ENCODE assay signal across 10 mouse cellular contexts in genomic region chr7:49261941-49262511, GRCm38 (mm10).
DNase-seq lines count a peak whose midpoint lies in the region; ATAC-seq and TF ChIP-seq lines count a peak whose summit lies in the region.
"Had no signal": no experiment of that assay in that cellular context is flagged by ENCODE, and none has a peak within 500 bp of the region (broad histone marks: within the 10 kb centered on the region; RNA-seq: fewer than 3 reads in every experiment).

No protein-coding gene starts in this region.

- H3K27me3 ChIP-seq in forebrain, embryonic 15.5 days: no peaks in the 10 kb centered on the region
- H3K27me3 ChIP-seq in forebrain, embryonic 10.5 days (ENCODE audit: poor library complexity, severe bottlenecking): no peaks in the 10 kb centered on the region
- no peaks in the 10 kb centered on the region for H3K27me3 ChIP-seq in heart, postnatal 0 days (ENCODE audit: control insufficient read depth, insufficient read depth, low read length)
- H3K27me3 ChIP-seq in kidney, adult 2 months (replicated peaks; ENCODE audit: control insufficient read depth, insufficient read depth, low read length): no peaks in the 10 kb centered on the region
- H3K27me3 ChIP-seq: limb, embryonic 12.5 days had no signal

- no peak overlapping the region for H3K4me3 ChIP-seq in forebrain, embryonic 15.5 days
- no peak overlapping the region for H3K4me3 ChIP-seq in forebrain, embryonic 10.5 days
- H3K4me3 ChIP-seq in heart, postnatal 0 days (ENCODE audit: low read depth, low read length): no peak overlapping the region
- no peak overlapping the region for H3K4me3 ChIP-seq in kidney, adult 2 months (ENCODE audit: insufficient read depth, low read depth, low read length)
- H3K4me3 ChIP-seq: limb, embryonic 12.5 days; megakaryocyte, embryonic 14.5 days had no signal

- no peak overlapping the region for H3K9ac ChIP-seq in forebrain, embryonic 15.5 days (replicated peaks)
- H3K9ac ChIP-seq in heart, postnatal 0 days (replicated peaks; ENCODE audit: low read depth, low read length): no peak overlapping the region
- H3K9ac ChIP-seq: limb, embryonic 12.5 days had no signal

- 57% methylated on average over 13 of the region's 13 CpGs for WGBS in forebrain, embryonic 15.5 days
- 75% methylated on average over 13 of the region's 13 CpGs for whole genome bisulfite sequencing in forebrain, embryonic 10.5 days
- WGBS in heart, postnatal 0 days: 29% methylated on average over 13 of the region's 13 CpGs
- WGBS in kidney, adult 2 months: 72% methylated on average over 13 of the region's 13 CpGs

- no peaks in the 10 kb centered on the region for H3K9me3 ChIP-seq in forebrain, embryonic 15.5 days
- no peaks in the 10 kb centered on the region for H3K9me3 ChIP-seq in forebrain, embryonic 10.5 days
- H3K9me3 ChIP-seq in heart, postnatal 0 days (replicated peaks; ENCODE audit: control insufficient read depth, low read length): no peaks in the 10 kb centered on the region
- H3K9me3 ChIP-seq: limb, embryonic 12.5 days; megakaryocyte, embryonic 14.5 days had no signal

- no peak for TF ChIP-seq POLR2A in kidney, adult 2 months (IDR thresholded peaks at IDR 0.05; ENCODE audit: low read depth, low read length)

- H3K27ac ChIP-seq in forebrain, embryonic 15.5 days (replicated peaks): no peak overlapping the region
- no peak overlapping the region for H3K27ac ChIP-seq in forebrain, embryonic 10.5 days
- H3K27ac ChIP-seq in heart, postnatal 0 days (ENCODE audit: low read depth): peak overlapping the region; percentile 78
- no peak overlapping the region for H3K27ac ChIP-seq in kidney, adult 2 months (ENCODE audit: insufficient read depth, low read depth, low read length)
- H3K27ac ChIP-seq: limb, embryonic 12.5 days had no signal

- DNase-seq in forebrain, embryonic 10.5 days (ENCODE audit: extremely low spot score, low spot score): no peak
- DNase-seq in right cerebral cortex, postnatal 4 days: peak; percentile 43
- no peak for DNase-seq in right cerebral cortex, postnatal 25 days
- peak; percentile 54 for DNase-seq in heart, postnatal 0 days (ENCODE audit: low spot score)
- DNase-seq in ovary, adult 18-20 months (ENCODE audit: low spot score): no peak
- no peak for DNase-seq in left cerebral cortex, adult 11 months (ENCODE audit: low spot score)
- no peak for DNase-seq in kidney, adult 2 months

- TF ChIP-seq EP300 in heart, postnatal 0 days (IDR thresholded peaks at IDR 0.05; ENCODE audit: low read depth): peak; percentile 54; the same call in 1 of the 2 replicates

- no peak overlapping the region for H3K4me2 ChIP-seq in forebrain, embryonic 15.5 days (replicated peaks)
- H3K4me2 ChIP-seq in heart, postnatal 0 days (ENCODE audit: low read depth, low read length): no peak overlapping the region
- H3K4me2 ChIP-seq: limb, embryonic 12.5 days had no signal

- no peaks in the 10 kb centered on the region for H3K36me3 ChIP-seq in forebrain, embryonic 15.5 days
- no peaks in the 10 kb centered on the region for H3K36me3 ChIP-seq in forebrain, embryonic 10.5 days (replicated peaks)
- no peaks in the 10 kb centered on the region for H3K36me3 ChIP-seq in heart, postnatal 0 days (replicated peaks; ENCODE audit: control insufficient read depth, insufficient read depth, low read length)
- no peaks in the 10 kb centered on the region for H3K36me3 ChIP-seq in kidney, adult 2 months (ENCODE audit: control insufficient read depth, insufficient read depth, low read length)
- H3K36me3 ChIP-seq: limb, embryonic 12.5 days had no signal

- peak; percentile 39 for ATAC-seq in forebrain, embryonic 15.5 days (replicated peaks)
- ATAC-seq in heart, postnatal 0 days (ENCODE audit: insufficient read depth, low read depth): peak; percentile 77

- H3K4me1 ChIP-seq in forebrain, embryonic 15.5 days: peaks cover 35% of the 10 kb centered on the region
- H3K4me1 ChIP-seq in forebrain, embryonic 10.5 days: peaks cover 12% of the 10 kb centered on the region
- H3K4me1 ChIP-seq in heart, postnatal 0 days (ENCODE audit: control insufficient read depth, insufficient read depth): peaks cover 51% of the 10 kb centered on the region
- no peaks in the 10 kb centered on the region for H3K4me1 ChIP-seq in kidney, adult 2 months (ENCODE audit: control insufficient read depth, insufficient read depth, low read length)
- H3K4me1 ChIP-seq: megakaryocyte, embryonic 14.5 days had no signal

- no peak for TF ChIP-seq CTCF in heart, postnatal 0 days (IDR thresholded peaks at IDR 0.05; ENCODE audit: low read depth)
- no peak for TF ChIP-seq CTCF in kidney, adult 2 months (conservative IDR thresholded peaks at IDR 0.05; ENCODE audit: insufficient read depth, insufficient read length, low read depth, low read length)

Comparison
In these comparisons a context has a peak if more than half of its experiments do, and no peak if none do; other contexts are left out.
1. DNase-seq: peak in right cerebral cortex, postnatal 4 days (single experiment) and heart, postnatal 0 days (single experiment); none in forebrain, embryonic 10.5 days (single experiment), right cerebral cortex, postnatal 25 days (single experiment), ovary, adult 18-20 months (single experiment), left cerebral cortex, adult 11 months (single experiment) and kidney, adult 2 months (single experiment).